Mouse (Mus musculus) midbrain, embryonic 13.5 days (tissue): ENCODE measurements at regions not wholly inside any gene's neighbourhood (a gene's known extent, or its start where the extent isn't known, plus 50 kb on each side); places are given as distances from the start of the nearest gene placed in this dataset.
"Not testable (repeated sequence)": the region's sequence is repeated elsewhere in the genome, so short reads cannot be mapped to it uniquely, and the experiment has no call there.

ENCODE experiments used
- ATAC-seq: fragments of 200-750 bp; cut with Nextera tagmentation; 2 replicates; pipeline ENCODE4 v1.8.0; 2017; ENCODE audit warnings: mild to moderate bottlenecking, moderate TSS enrichment, moderate library complexity
- H3K27ac ChIP-seq: fragments of 300-500 bp; sonication (generic); 2 replicates; pipeline ENCODE4 v1.5.1; 2015; ENCODE audit warnings: inconsistent platforms, mild to moderate bottlenecking, moderate library complexity
- H3K27me3 ChIP-seq: fragments of 300-500 bp; sonication (generic); 2 replicates; pipeline ENCODE4 v1.6.1; 2015; ENCODE audit warnings: mild to moderate bottlenecking, inconsistent platforms
- H3K36me3 ChIP-seq: fragments of 300-500 bp; sonication (generic); 2 replicates; pipeline ENCODE4 v1.6.1; 2015; ENCODE audit warnings: mild to moderate bottlenecking, inconsistent platforms
- H3K4me1 ChIP-seq: fragments of 300-500 bp; sonication (generic); replicated peaks from 2 replicates; pipeline ENCODE4 v1.6.1; 2015; ENCODE audit warnings: inconsistent platforms
- H3K4me2 ChIP-seq: fragments of 300-500 bp; sonication (generic); replicated peaks from 2 replicates; pipeline ENCODE4 v1.6.1; 2015; ENCODE audit warnings: moderate library complexity, mild to moderate bottlenecking, inconsistent platforms
- H3K4me3 ChIP-seq: fragments of 300-500 bp; sonication (generic); replicated peaks from 2 replicates; pipeline ENCODE4 v1.5.1; 2015; ENCODE audit warnings: mild to moderate bottlenecking, inconsistent platforms
- H3K9ac ChIP-seq: fragments of 300-500 bp; sonication (generic); replicated peaks from 2 replicates; pipeline ENCODE4 v1.6.1; 2015; ENCODE audit warnings: mild to moderate bottlenecking, inconsistent platforms
- H3K9me3 ChIP-seq: fragments of 300-500 bp; sonication (generic); 2 replicates; pipeline ENCODE4 v1.6.1; 2016; ENCODE audit warnings: mild to moderate bottlenecking, inconsistent platforms
- WGBS: fragments of 180-500 bp; shearing (Covaris S2); methylation state at CpG from one replicate; pipeline ENCODE4 v1.1.7; 2015; 5-methylcytosine and 5-hydroxymethylcytosine counted together

DNA sequence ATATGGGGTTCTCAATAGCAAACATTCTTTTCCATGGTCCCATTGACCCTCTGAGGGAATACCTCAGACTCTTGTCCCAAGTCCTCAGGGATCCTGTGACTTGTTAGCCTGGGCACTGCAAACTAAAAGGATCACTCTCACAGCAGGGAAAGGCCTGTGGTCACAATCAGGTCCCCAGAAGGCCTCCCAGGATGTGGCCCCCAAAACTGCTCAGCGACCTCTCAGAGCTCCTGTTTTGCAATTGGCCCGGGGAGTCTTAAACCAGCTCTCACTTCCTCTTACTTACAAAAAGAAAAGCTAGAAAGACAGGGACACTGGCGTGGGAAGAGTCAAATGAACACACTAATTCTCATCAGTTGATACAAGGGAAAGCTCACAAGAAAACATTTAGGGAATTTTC lies 59.4 kb upstream of the Rhobtb1 start:
- no peaks in the 10 kb centered on the region for H3K9me3 ChIP-seq
- no peak overlapping the region for H3K9ac ChIP-seq
- no peaks in the 10 kb centered on the region for H3K36me3 ChIP-seq
- no peak overlapping the region for H3K4me2 ChIP-seq
- ATAC-seq: no peak
- no peak overlapping the region for H3K27ac ChIP-seq
- H3K27me3 ChIP-seq: no peaks in the 10 kb centered on the region
- no peak overlapping the region for H3K4me3 ChIP-seq
- no peaks in the 10 kb centered on the region for H3K4me1 ChIP-seq
- WGBS: 82% methylated on average over 3 of the region's 3 CpGs

DNA sequence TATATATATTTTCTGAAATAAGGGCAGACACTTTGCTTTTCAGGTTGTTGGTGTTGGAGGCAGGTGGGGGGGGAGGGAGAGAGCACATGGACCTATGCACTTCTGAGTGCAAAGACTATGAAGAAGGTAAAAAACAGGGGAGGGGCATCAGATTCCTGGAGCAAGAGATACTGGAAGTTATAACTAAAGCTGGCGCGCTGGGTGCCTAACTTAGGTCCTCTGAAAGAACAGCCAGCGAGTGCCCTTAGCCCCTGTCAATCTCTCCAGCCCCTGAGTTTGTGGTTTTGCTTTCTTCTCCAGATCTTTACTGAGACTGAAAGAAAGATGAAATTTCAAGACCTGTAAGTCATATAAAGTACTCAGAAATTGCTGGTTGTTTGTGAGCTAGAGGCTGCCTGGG lies 51.2 kb upstream of the Rhobtb1 start:
- Histone ChIP-seq H3K27me3 (no peaks in the 10 kb centered on the region), H3K9ac (no peak overlapping the region), H3K4me1 (peaks cover 15% of the 10 kb centered on the region), H3K4me2 (no peak overlapping the region), H3K9me3 (no peaks in the 10 kb centered on the region), H3K4me3 (no peak overlapping the region), H3K27ac (no peak overlapping the region), H3K36me3 (no peaks in the 10 kb centered on the region)
- 86% methylated on average over 3 of the region's 3 CpGs for WGBS
- no peak for ATAC-seq

DNA sequence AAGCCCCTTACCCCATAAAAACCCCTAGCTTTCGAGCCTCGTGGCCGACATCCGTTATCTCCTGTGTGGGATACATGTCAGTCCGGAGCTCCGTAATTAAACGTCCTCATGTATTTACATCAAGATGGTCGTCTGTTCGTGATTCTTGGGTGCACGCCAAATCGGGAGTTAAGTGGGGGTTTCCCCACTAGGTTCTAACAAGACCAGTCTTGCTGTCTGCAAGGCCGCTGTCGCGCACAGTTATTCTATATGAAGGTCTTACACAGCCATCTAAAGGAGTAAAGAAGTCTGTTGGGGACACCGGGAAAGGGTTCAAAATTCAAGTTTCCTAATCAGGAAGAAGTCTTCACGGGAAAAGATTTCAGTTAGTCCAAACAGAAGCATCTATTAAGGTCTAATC lies 50.5 kb upstream of the Rhobtb1 start:
- ATAC-seq, H3K27me3 ChIP-seq, H3K9ac ChIP-seq, H3K36me3 ChIP-seq, H3K9me3 ChIP-seq, H3K4me2 ChIP-seq, H3K27ac ChIP-seq, H3K4me3 ChIP-seq: not testable (repeated sequence)
- WGBS: 90% methylated on average over 16 of the region's 16 CpGs
- peaks cover 15% of the 10 kb centered on the region for H3K4me1 ChIP-seq
